ENCODE assay signal across 8 mouse cellular contexts in genomic region chr7:112157584-112158315, GRCm38 (mm10). TPM values are rescaled to one million over a fixed set of nuclear protein-coding genes. Genes with fewer than 3 reads are reported as not detected.
DNase-seq lines count a peak whose midpoint lies in the region; ATAC-seq and TF ChIP-seq lines count a peak whose summit lies in the region.

No protein-coding gene starts in this region.

- no peaks in the 10 kb centered on the region for H3K9me3 ChIP-seq in forebrain, embryonic 14.5 days (replicated peaks; ENCODE audit: control insufficient read depth, low read length)
- H3K9me3 ChIP-seq in limb, embryonic 10.5 days (replicated peaks): no peaks in the 10 kb centered on the region

- H3K36me3 ChIP-seq in forebrain, embryonic 14.5 days (ENCODE audit: control insufficient read depth, insufficient read depth, low read length): no peaks in the 10 kb centered on the region
- no peaks in the 10 kb centered on the region for H3K36me3 ChIP-seq in limb, embryonic 10.5 days

- peak overlapping the region; percentile 38 for H3K4me3 ChIP-seq in forebrain, embryonic 14.5 days (ENCODE audit: low read depth, low read length)
- peak overlapping the region; percentile 59 for H3K4me3 ChIP-seq in limb, embryonic 10.5 days
- H3K4me3 ChIP-seq in olfactory bulb, adult 2 months (ENCODE audit: insufficient read depth, low read depth, low read length): peak overlapping the region; percentile 47

- peak; percentile 20 for DNase-seq in adrenal gland, postnatal 10 days
- DNase-seq in adrenal gland, adult 2 months: no peak
- DNase-seq in A20 (ENCODE audit: low read depth, low spot score): peak; percentile 16
- DNase-seq in forebrain, embryonic 14.5 days (ENCODE audit: low spot score): peak; percentile 20
- DNase-seq in limb, embryonic 10.5 days (ENCODE audit: low spot score): peak; percentile 76
- DNase-seq in adrenal gland, adult 18-20 months (ENCODE audit: low spot score in 2 of 2): no peak
- no peak for DNase-seq in left cerebral cortex, postnatal 10 days (ENCODE audit: extremely low spot score in 1 of 2, low spot score in 2 of 2)

- no peak overlapping the region for H3K27ac ChIP-seq in forebrain, embryonic 14.5 days (ENCODE audit: low read depth, low read length)
- H3K27ac ChIP-seq in limb, embryonic 10.5 days: peak overlapping the region; percentile 79
- no peak overlapping the region for H3K27ac ChIP-seq in olfactory bulb, adult 2 months (ENCODE audit: insufficient read depth, low read depth, low read length)

- TF ChIP-seq POLR2A in olfactory bulb, adult 2 months (IDR thresholded peaks at IDR 0.05; ENCODE audit: insufficient read depth, low read depth, low read length): no peak

- intact Hi-C loops in left cerebral cortex, postnatal 10 days (cut with DNase I): no loop called here

- 12% methylated on average over 23 of the region's 23 CpGs for WGBS in forebrain, embryonic 14.5 days
- 16% methylated on average over 23 of the region's 23 CpGs for WGBS in limb, embryonic 10.5 days
- 27% methylated on average over 23 of the region's 23 CpGs for WGBS in olfactory bulb, adult 2 months

- H3K9ac ChIP-seq in forebrain, embryonic 14.5 days (ENCODE audit: low read length): peak overlapping the region; percentile 63

- H3K4me2 ChIP-seq in forebrain, embryonic 14.5 days (ENCODE audit: low read length): peak overlapping the region; percentile 69

- TF ChIP-seq CTCF in olfactory bulb, adult 2 months (IDR thresholded peaks at IDR 0.05; ENCODE audit: insufficient read depth, low read depth, low read length): no peak

- H3K27me3 ChIP-seq in forebrain, embryonic 14.5 days (replicated peaks; ENCODE audit: control insufficient read depth, insufficient read depth, low read length): peaks cover 11% of the 10 kb centered on the region; the same call in 1 of the 2 replicates
- H3K27me3 ChIP-seq in limb, embryonic 10.5 days (ENCODE audit: low read depth, poor library complexity, severe bottlenecking): peaks cover 28% of the 10 kb centered on the region

- peaks cover 6% of the 10 kb centered on the region for H3K4me1 ChIP-seq in forebrain, embryonic 14.5 days (ENCODE audit: control insufficient read depth, insufficient read depth, low read length)
- H3K4me1 ChIP-seq in limb, embryonic 10.5 days: peaks cover 25% of the 10 kb centered on the region
- peaks cover 15% of the 10 kb centered on the region for H3K4me1 ChIP-seq in olfactory bulb, adult 2 months (ENCODE audit: control insufficient read depth, insufficient read depth, low read length)

- peak; percentile 58 for ATAC-seq in forebrain, embryonic 14.5 days

RNA-seq across cellular contexts. Expression of gene Dkk3, which starts 1.1 kb away (rescaled TPM):
- total RNA-seq in adrenal gland, postnatal 10 days (2021): 10 to 100 TPM; 12.3 to 14.7 TPM
- total RNA-seq in adrenal gland, adult 2 months (2021): 10 to 100 TPM; 18.9 to 21.6 TPM
- polyA plus RNA-seq in adrenal gland, adult 2 months (2012; rRNA removed): 13.1 and 14.2 TPM in 2 replicates
- 22.9 and 24.7 TPM in 2 replicates for polyA plus RNA-seq in forebrain, embryonic 14.5 days (2014; fragmentation: Nextera tagmentation; extraction: Ambion mirVana)
- polyA plus RNA-seq in limb, embryonic 10.5 days (2016; fragmentation: Nextera tagmentation; extraction: Ambion mirVana): 4.9 and 6.3 TPM in 2 replicates
- polyA plus RNA-seq in olfactory bulb, adult 2 months (2012; ENCODE audit: insufficient read depth, insufficient read length, low replicate concordance, missing spikeins): not detected in 2 replicates
- total RNA-seq in adrenal gland, adult 18-20 months (2021): 10 to 100 TPM; 19.0 to 20.1 TPM
- 10 to 100 TPM; 72.5 to 93.3 TPM for total RNA-seq in left cerebral cortex, postnatal 10 days (2021)

Comparison
In these comparisons a context has a peak if more than half of its experiments do, and no peak if none do; other contexts are left out.
1. DNase-seq: peak in adrenal gland, postnatal 10 days (single experiment), A20 (single experiment), forebrain, embryonic 14.5 days (single experiment) and limb, embryonic 10.5 days (single experiment); none in adrenal gland, adult 2 months (single experiment), adrenal gland, adult 18-20 months (0 of 2) and left cerebral cortex, postnatal 10 days (0 of 2).
2. Peak in every context shown above with its lines, with median percentiles within 50 percentile points of each other: H3K4me3 ChIP-seq.